Mouse (Mus musculus): ENCODE results near the gene Nr1i2. TPM values are rescaled to one million over a fixed set of nuclear protein-coding genes. Genes with fewer than 3 reads are reported as not detected.

Gene Nr1i2
- polyA plus RNA-seq, 2 experiments = 2.2 to 4.1 TPM

DNA sequence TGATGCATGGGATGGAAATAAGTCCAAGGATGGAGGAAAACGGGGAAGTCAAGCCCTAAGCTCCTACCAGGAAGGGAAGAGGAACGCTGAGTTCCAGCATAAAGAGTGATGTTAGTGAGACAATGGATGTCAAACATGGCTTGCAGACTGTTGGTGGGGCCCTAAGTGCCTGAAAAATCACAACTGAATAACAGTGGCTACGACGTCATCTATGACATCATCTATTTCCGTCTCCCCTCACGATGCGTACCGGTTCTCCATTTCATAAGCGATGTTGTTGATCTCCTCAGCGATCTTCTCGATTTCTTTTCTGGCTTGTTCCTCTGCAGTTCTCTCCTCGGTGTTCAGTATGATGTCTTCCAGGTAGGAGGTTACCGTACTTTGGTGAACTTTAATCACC, 7.7 kb upstream of the Nr1i2 start:
- no peak for ATAC-seq (ENCODE audit: insufficient read depth)
- DNase-seq (ENCODE audit: low read depth in 3 of 3, low spot score in 3 of 3) = no peak
- WGBS (ENCODE audit: insufficient replicate concordance) = 76% methylated on average over 13 of the region's 13 CpGs
- H3K9ac ChIP-seq (replicated peaks) = no peak overlapping the region
- H3K27me3 ChIP-seq (ENCODE audit: control insufficient read depth, insufficient read depth, low read length) = no peaks in the 10 kb centered on the region
- H3K27ac ChIP-seq = no peak overlapping the region
- no peaks in the 10 kb centered on the region for H3K36me3 ChIP-seq (replicated peaks; ENCODE audit: control insufficient read depth, insufficient read depth, low read depth)
- no peaks in the 10 kb centered on the region for H3K9me3 ChIP-seq (ENCODE audit: control insufficient read depth, low read length)
- H3K4me3 ChIP-seq (ENCODE audit: insufficient read depth in 1 of 2, low read depth in 2 of 2, low read length in 2 of 2) = no peak overlapping the region
- no peaks in the 10 kb centered on the region; a peak in 1 of 4 replicates for H3K4me1 ChIP-seq (replicated peaks; ENCODE audit: control insufficient read depth in 2 of 2, insufficient read depth in 2 of 2, low read length in 1 of 2)
- TF ChIP-seq CTCF (IDR thresholded peaks at IDR 0.05; ENCODE audit: low read depth) (no peak), EP300 (IDR thresholded peaks at IDR 0.05; ENCODE audit: low read depth) (no peak)
- no peak overlapping the region for H3K4me2 ChIP-seq (ENCODE audit: low read depth)

DNA sequence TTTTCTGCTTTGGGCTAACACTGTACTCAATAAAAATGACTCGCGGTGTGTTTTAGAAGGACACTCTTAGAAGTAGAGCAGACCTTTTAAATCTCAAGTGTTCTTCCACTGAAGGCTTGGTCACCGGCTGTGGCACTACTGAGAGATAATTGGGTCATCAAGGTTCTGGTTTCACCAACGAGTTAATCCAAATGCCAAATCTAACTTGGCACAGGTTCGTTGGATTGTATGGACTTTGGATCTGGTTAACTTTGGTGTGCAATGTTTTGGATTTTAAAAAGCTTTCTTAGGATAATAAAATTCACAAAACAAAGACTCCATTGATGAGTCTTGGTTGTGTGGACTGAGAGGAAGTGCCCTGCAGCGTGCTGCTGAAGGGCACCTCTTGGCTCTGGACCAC, 3.8 kb upstream of the Nr1i2 start:
- whole genome bisulfite sequencing (ENCODE audit: insufficient replicate concordance) = 67% methylated on average over 6 of the region's 6 CpGs

DNA sequence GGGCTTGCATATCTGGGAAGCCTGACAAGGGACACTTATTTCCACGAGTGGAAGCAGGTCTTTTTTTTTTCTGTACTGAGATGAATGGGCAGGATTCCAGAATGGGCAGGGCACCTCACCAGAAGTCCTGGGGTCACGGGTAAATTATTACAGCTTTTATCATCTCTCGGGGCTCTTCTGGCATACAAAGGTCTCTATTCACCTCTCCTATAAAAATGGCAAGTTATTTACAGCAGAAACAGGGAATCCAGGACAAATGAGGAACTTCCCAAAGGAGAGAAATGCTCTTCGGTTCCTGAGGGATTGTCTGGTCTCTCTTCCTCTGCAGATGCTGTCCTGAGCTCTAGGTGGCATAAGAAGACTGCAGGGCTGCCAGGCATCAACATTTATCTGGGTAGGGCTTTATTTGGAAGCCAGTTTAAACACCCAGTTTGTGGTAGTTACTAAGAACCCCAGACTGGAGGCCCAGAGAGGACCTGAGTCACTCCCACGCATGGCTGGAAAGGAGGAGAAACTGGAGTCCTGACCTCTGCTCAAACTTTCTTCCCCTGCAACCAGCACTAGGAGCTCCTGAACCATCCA, 816 bp upstream of the Nr1i2 start:
- H3K4me1 ChIP-seq (replicated peaks; ENCODE audit: control insufficient read depth in 2 of 2, insufficient read depth in 2 of 2, low read length in 1 of 2) = no peaks in the 10 kb centered on the region
- no peaks in the 10 kb centered on the region for H3K27me3 ChIP-seq (ENCODE audit: control insufficient read depth, insufficient read depth, low read length)
- no peak overlapping the region for H3K4me3 ChIP-seq (ENCODE audit: insufficient read depth in 1 of 2, low read depth in 2 of 2, low read length in 2 of 2)
- no peak overlapping the region for H3K27ac ChIP-seq
- no peaks in the 10 kb centered on the region for H3K9me3 ChIP-seq (ENCODE audit: control insufficient read depth, low read length)
- ATAC-seq (ENCODE audit: insufficient read depth) (no peak), DNase-seq (ENCODE audit: low read depth in 3 of 3, low spot score in 3 of 3) (no peak)
- no peak overlapping the region for H3K9ac ChIP-seq (replicated peaks)
- H3K36me3 ChIP-seq (replicated peaks; ENCODE audit: control insufficient read depth, insufficient read depth, low read depth) = no peaks in the 10 kb centered on the region
- H3K4me2 ChIP-seq (ENCODE audit: low read depth) = no peak overlapping the region
- TF ChIP-seq CTCF (IDR thresholded peaks at IDR 0.05; ENCODE audit: low read depth) = peak; percentile 49
- TF ChIP-seq EP300 (IDR thresholded peaks at IDR 0.05; ENCODE audit: low read depth) = no peak
- 31% methylated on average over 5 of the region's 5 CpGs for WGBS (ENCODE audit: insufficient replicate concordance)

More for the DNA sequence above, 3.8 kb upstream of the Nr1i2 start:
- no peak for ATAC-seq (ENCODE audit: insufficient read depth)
- Histone ChIP-seq H3K4me2 (ENCODE audit: low read depth) (no peak overlapping the region), H3K36me3 (replicated peaks; ENCODE audit: control insufficient read depth, insufficient read depth, low read depth) (no peaks in the 10 kb centered on the region), H3K4me1 (replicated peaks; ENCODE audit: control insufficient read depth in 2 of 2, insufficient read depth in 2 of 2, low read length in 1 of 2) (no peaks in the 10 kb centered on the region), H3K27ac (no peak overlapping the region), H3K27me3 (ENCODE audit: control insufficient read depth, insufficient read depth, low read length) (no peaks in the 10 kb centered on the region), H3K9me3 (ENCODE audit: control insufficient read depth, low read length) (no peaks in the 10 kb centered on the region), H3K9ac (replicated peaks) (no peak overlapping the region), H3K4me3 (ENCODE audit: insufficient read depth in 1 of 2, low read depth in 2 of 2, low read length in 2 of 2) (no peak overlapping the region)
- no peak for DNase-seq (ENCODE audit: low read depth in 3 of 3, low spot score in 3 of 3)
- TF ChIP-seq EP300 (IDR thresholded peaks at IDR 0.05; ENCODE audit: low read depth) = no peak
- TF ChIP-seq CTCF (IDR thresholded peaks at IDR 0.05; ENCODE audit: low read depth) = no peak

DNA sequence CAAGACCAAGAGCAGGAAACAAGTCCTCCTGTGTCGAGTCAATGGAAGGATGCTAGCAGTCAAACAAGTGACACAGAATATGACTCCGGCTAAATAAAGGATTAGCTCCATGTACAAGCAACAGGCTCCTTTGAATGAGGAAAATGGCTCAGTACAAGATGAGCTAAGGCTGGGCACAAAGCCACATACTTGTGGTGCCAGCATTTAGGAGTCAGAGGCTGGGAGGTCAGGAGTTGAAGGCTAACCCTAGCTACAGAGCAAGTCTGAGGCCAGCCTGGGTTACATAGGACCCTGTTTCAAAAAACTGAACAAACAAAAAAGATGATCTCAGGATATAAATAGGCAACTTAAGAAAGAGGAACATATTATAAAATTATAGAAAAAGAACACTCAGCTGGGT, 4.5 kb downstream of the Nr1i2 start:
- Histone ChIP-seq H3K27ac (no peak overlapping the region), H3K27me3 (ENCODE audit: control insufficient read depth, insufficient read depth, low read length) (no peaks in the 10 kb centered on the region), H3K9ac (replicated peaks) (no peak overlapping the region), H3K4me1 (replicated peaks; ENCODE audit: control insufficient read depth in 2 of 2, insufficient read depth in 2 of 2, low read length in 1 of 2) (peaks cover 0 to 23% of the 10 kb centered on the region in 2 experiments; a peak in 2 of 4 replicates), H3K4me2 (ENCODE audit: low read depth) (no peak overlapping the region), H3K4me3 (ENCODE audit: insufficient read depth in 1 of 2, low read depth in 2 of 2, low read length in 2 of 2) (no peak overlapping the region), H3K9me3 (ENCODE audit: control insufficient read depth, low read length) (no peaks in the 10 kb centered on the region), H3K36me3 (replicated peaks; ENCODE audit: control insufficient read depth, insufficient read depth, low read depth) (no peaks in the 10 kb centered on the region)
- 47% methylated on average over 2 of the region's 2 CpGs for WGBS (ENCODE audit: insufficient replicate concordance)
- DNase-seq (ENCODE audit: low read depth in 3 of 3, low spot score in 3 of 3) = no peak
- no peak for TF ChIP-seq CTCF (IDR thresholded peaks at IDR 0.05; ENCODE audit: low read depth)
- TF ChIP-seq EP300 (IDR thresholded peaks at IDR 0.05; ENCODE audit: low read depth) = no peak
- no peak for ATAC-seq (ENCODE audit: insufficient read depth)

DNA sequence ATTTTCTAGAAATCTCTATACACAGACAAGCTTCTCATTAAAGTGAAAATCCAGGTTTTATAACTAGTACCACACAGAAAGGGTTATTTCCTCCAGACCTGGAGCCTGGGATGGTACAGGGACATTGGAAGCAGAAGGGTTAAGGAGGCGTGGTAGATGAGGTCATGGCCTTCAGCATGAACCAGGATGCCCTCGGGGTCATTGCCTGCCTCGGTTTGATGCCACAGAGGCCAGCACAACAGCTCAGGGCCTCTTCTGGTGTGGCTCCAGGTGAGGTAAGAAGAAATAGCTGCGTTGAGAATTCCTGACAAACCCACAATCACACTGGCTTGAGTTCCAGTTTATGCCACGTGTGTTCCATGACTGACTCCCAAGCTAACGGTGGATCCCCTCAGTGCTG, 5.8 kb downstream of the Nr1i2 start:
- DNase-seq (ENCODE audit: low read depth in 3 of 3, low spot score in 3 of 3) (no peak), ATAC-seq (ENCODE audit: insufficient read depth) (no peak; the same call in 1 of the 2 replicates)
- WGBS (ENCODE audit: insufficient replicate concordance) = 20% methylated on average over 6 of the region's 6 CpGs

More for the DNA sequence above, 5.8 kb downstream of the Nr1i2 start:
- Histone ChIP-seq H3K36me3 (replicated peaks; ENCODE audit: control insufficient read depth, insufficient read depth, low read depth) (no peaks in the 10 kb centered on the region), H3K9me3 (ENCODE audit: control insufficient read depth, low read length) (no peaks in the 10 kb centered on the region), H3K27me3 (ENCODE audit: control insufficient read depth, insufficient read depth, low read length) (no peaks in the 10 kb centered on the region), H3K9ac (replicated peaks) (no peak overlapping the region), H3K4me1 (replicated peaks; ENCODE audit: control insufficient read depth in 2 of 2, insufficient read depth in 2 of 2, low read length in 1 of 2) (peaks cover 0 to 24% of the 10 kb centered on the region in 2 experiments; a peak in 2 of 4 replicates), H3K27ac (no peak overlapping the region), H3K4me2 (ENCODE audit: low read depth) (0 out of 2 replicates have a peak overlapping the region, but pooled peaks have one; percentile 6), H3K4me3 (ENCODE audit: insufficient read depth in 1 of 2, low read depth in 2 of 2, low read length in 2 of 2) (no peak overlapping the region)
- TF ChIP-seq CTCF (IDR thresholded peaks at IDR 0.05; ENCODE audit: low read depth) (no peak), EP300 (IDR thresholded peaks at IDR 0.05; ENCODE audit: low read depth) (no peak)

Measured in liver, embryonic 14.5 days (tissue).